8 mouse cellular contexts compared by ENCODE assay signal in genomic region chr11:100581756-100582155, GRCm38 (mm10). TPM values are rescaled to one million over a fixed set of nuclear protein-coding genes. Genes with fewer than 3 reads are reported as not detected.
A peak's percentile ranks its signal among the peaks of the same experiment; 100 is the strongest.
DNase-seq lines count a peak whose midpoint lies in the region; ATAC-seq and TF ChIP-seq lines count a peak whose summit lies in the region.

No protein-coding gene starts in this region.

- no peak for TF ChIP-seq EP300 in CH12.LX (IDR thresholded peaks at IDR 0.05; ENCODE audit: low read length)
- TF ChIP-seq EP300 in stomach, postnatal 0 days (optimal IDR thresholded peaks at IDR 0.05): no peak

- no peak; the same call in 1 of the 2 replicates for TF ChIP-seq POLR2A in CH12.LX (IDR thresholded peaks at IDR 0.05; ENCODE audit: low read depth, low read length)

- in situ Hi-C loops in CH12.LX (cut with MboI; ENCODE audit: low pct_ligation_motif_present, low pct_unique_long_range_greater_than_20kb, low sequenced_read_pairs): no loop called here

- peaks cover 27% of the 10 kb centered on the region for H3K79me2 ChIP-seq in CH12.LX (replicated peaks; ENCODE audit: control insufficient read depth, extremely low read depth, insufficient read depth, poor library complexity, severe bottlenecking)

- peaks cover 85% of the 10 kb centered on the region for H3K36me3 ChIP-seq in kidney, embryonic 15.5 days
- peaks cover 80 to 96% of the 10 kb centered on the region in 2 experiments for H3K36me3 ChIP-seq in CH12.LX (replicated peaks in 1 of 2; ENCODE audit: control insufficient read depth in 1 of 2, insufficient read depth in 1 of 2, low read length in 1 of 2)
- H3K36me3 ChIP-seq in hindbrain, embryonic 14.5 days (replicated peaks; ENCODE audit: control insufficient read depth, insufficient read depth): peaks cover 78% of the 10 kb centered on the region
- peaks cover 32% of the 10 kb centered on the region for H3K36me3 ChIP-seq in stomach, postnatal 0 days (ENCODE audit: control insufficient read depth, insufficient read depth, low read length)

- H3K9me3 ChIP-seq in kidney, embryonic 15.5 days (replicated peaks): no peaks in the 10 kb centered on the region
- no peaks in the 10 kb centered on the region for H3K9me3 ChIP-seq in CH12.LX (replicated peaks; ENCODE audit: low read length)
- no peaks in the 10 kb centered on the region for H3K9me3 ChIP-seq in hindbrain, embryonic 14.5 days (ENCODE audit: control insufficient read depth, low read length)
- no peaks in the 10 kb centered on the region for H3K9me3 ChIP-seq in stomach, postnatal 0 days (ENCODE audit: control insufficient read depth, low read length)

- H3K27ac ChIP-seq in kidney, embryonic 15.5 days: 0 out of 2 replicates have a peak overlapping the region, but pooled peaks have one; percentile 5
- peak overlapping the region; percentile 83 for H3K27ac ChIP-seq in CH12.LX (ENCODE audit: insufficient read depth, low read depth)
- no peak overlapping the region for H3K27ac ChIP-seq in hindbrain, embryonic 14.5 days
- H3K27ac ChIP-seq in stomach, postnatal 0 days (replicated peaks): peak overlapping the region; percentile 53; the same call in 1 of the 2 replicates

- no peak for TF ChIP-seq CTCF in CH12.LX (conservative IDR thresholded peaks at IDR 0.05 in 1 of 2, IDR thresholded peaks at IDR 0.05 in 1 of 2; ENCODE audit: low read depth in 2 of 2, low read length in 2 of 2)
- no peak for TF ChIP-seq CTCF in stomach, postnatal 0 days (IDR thresholded peaks at IDR 0.05; ENCODE audit: low read depth)

- H3K4me2 ChIP-seq in kidney, embryonic 15.5 days: no peak overlapping the region
- no peak overlapping the region for H3K4me2 ChIP-seq in CH12.LX (ENCODE audit: insufficient read depth, low read depth, poor library complexity, severe bottlenecking)
- no peak overlapping the region for H3K4me2 ChIP-seq in hindbrain, embryonic 14.5 days (replicated peaks)
- H3K4me2 ChIP-seq in stomach, postnatal 0 days (replicated peaks; ENCODE audit: low read depth): no peak overlapping the region

- no peak for TF ChIP-seq RAD21 in CH12.LX (IDR thresholded peaks at IDR 0.05; ENCODE audit: low read depth, low read length)

- WGBS in kidney, embryonic 15.5 days: 62% methylated on average over 4 of the region's 4 CpGs
- WGBS in hindbrain, embryonic 14.5 days: 51% methylated on average over 4 of the region's 4 CpGs
- WGBS in stomach, postnatal 0 days: 42% methylated on average over 4 of the region's 4 CpGs

- no peaks in the 10 kb centered on the region for H3K27me3 ChIP-seq in kidney, embryonic 15.5 days
- no peaks in the 10 kb centered on the region for H3K27me3 ChIP-seq in CH12.LX (replicated peaks)
- no peaks in the 10 kb centered on the region for H3K27me3 ChIP-seq in hindbrain, embryonic 14.5 days (ENCODE audit: control insufficient read depth, insufficient read depth, low read length)
- no peaks in the 10 kb centered on the region for H3K27me3 ChIP-seq in stomach, postnatal 0 days (ENCODE audit: control insufficient read depth, insufficient read depth, low read length)

- DNase-seq in kidney, adult 11 months: no peak
- no peak for DNase-seq in CH12.LX (ENCODE audit: extremely low read depth)
- peak; percentile 92 for DNase-seq in brain, adult 2 months (ENCODE audit: low read depth, low spot score)
- DNase-seq in hindbrain, embryonic 14.5 days (ENCODE audit: low spot score): peak; percentile 25
- peak; percentile 90 for DNase-seq in stomach, postnatal 0 days (ENCODE audit: low spot score)
- DNase-seq in lung, postnatal 4 days: no peak
- DNase-seq in kidney, adult 18-20 months: no peak

- H3K9ac ChIP-seq in kidney, embryonic 15.5 days: no peak overlapping the region
- H3K9ac ChIP-seq in CH12.LX (ENCODE audit: insufficient read depth, low read depth): no peak overlapping the region
- no peak overlapping the region for H3K9ac ChIP-seq in hindbrain, embryonic 14.5 days
- no peak overlapping the region for H3K9ac ChIP-seq in stomach, postnatal 0 days (ENCODE audit: low read length)

- H3K4me3 ChIP-seq in kidney, embryonic 15.5 days (replicated peaks): no peak overlapping the region
- H3K4me3 ChIP-seq in CH12.LX (replicated peaks in 1 of 3; ENCODE audit: low read depth in 2 of 3, low read length in 2 of 3, poor library complexity in 1 of 3): no peak overlapping the region
- H3K4me3 ChIP-seq in hindbrain, embryonic 14.5 days (replicated peaks; ENCODE audit: low read length): no peak overlapping the region
- H3K4me3 ChIP-seq in stomach, postnatal 0 days (ENCODE audit: low read depth, low read length): no peak overlapping the region

- no peak for ATAC-seq in kidney, embryonic 15.5 days (replicated peaks; ENCODE audit: low FRiP score)
- ATAC-seq in hindbrain, embryonic 14.5 days (ENCODE audit: low FRiP score): peak; percentile 31; the same call in 1 of the 2 replicates
- peak; percentile 76 for ATAC-seq in stomach, postnatal 0 days (ENCODE audit: low FRiP score, low TSS enrichment)

- peaks cover 13% of the 10 kb centered on the region for H3K4me1 ChIP-seq in kidney, embryonic 15.5 days
- H3K4me1 ChIP-seq in CH12.LX (ENCODE audit: control insufficient read depth in 1 of 2, insufficient read depth in 2 of 2): peaks cover 67 to 100% of the 10 kb centered on the region in 2 experiments
- no peaks in the 10 kb centered on the region for H3K4me1 ChIP-seq in hindbrain, embryonic 14.5 days (replicated peaks; ENCODE audit: control insufficient read depth, insufficient read depth, low read length)
- H3K4me1 ChIP-seq in stomach, postnatal 0 days (replicated peaks; ENCODE audit: control insufficient read depth, insufficient read depth): no peaks in the 10 kb centered on the region

- dilution Hi-C loops in CH12.LX (cut with MboI; ENCODE audit: extremely low pct_ligation_motif_present, extremely low pct_unique_long_range_greater_than_20kb, low sequenced_read_pairs): no loop called here

TF ChIP-seq in CH12.LX, 34 proteins besides CTCF, POLR2A, EP300 and RAD21:
- no peak for TF ChIP-seq MXI1 (IDR thresholded peaks at IDR 0.05; ENCODE audit: low read depth, low read length)
- TF ChIP-seq RCOR1 (conservative IDR thresholded peaks at IDR 0.05; ENCODE audit: low read depth, low read length): no peak
- TF ChIP-seq E2F4 (IDR thresholded peaks at IDR 0.05; ENCODE audit: insufficient replicate concordance, low read depth, low read length): no peak
- TF ChIP-seq MAZ (IDR thresholded peaks at IDR 0.05; ENCODE audit: low read depth, low read length): no peak
- TF ChIP-seq NRF1 (IDR thresholded peaks at IDR 0.05; ENCODE audit: low read depth, low read length): no peak
- TF ChIP-seq CHD2 (IDR thresholded peaks at IDR 0.05; ENCODE audit: low read length): no peak
- no peak for TF ChIP-seq ZKSCAN1 (IDR thresholded peaks at IDR 0.05; ENCODE audit: borderline replicate concordance, low read depth, low read length)
- TF ChIP-seq CHD1 (IDR thresholded peaks at IDR 0.05; ENCODE audit: low read depth, low read length): no peak
- TF ChIP-seq BHLHE40 (IDR thresholded peaks at IDR 0.05; ENCODE audit: low read depth, low read length): no peak
- no peak for TF ChIP-seq ELF1 (IDR thresholded peaks at IDR 0.05; ENCODE audit: low read depth, low read length)
- no peak for TF ChIP-seq ETS1 (conservative IDR thresholded peaks at IDR 0.05; ENCODE audit: low read depth, low read length)
- TF ChIP-seq HCFC1 (IDR thresholded peaks at IDR 0.05; ENCODE audit: low read depth, low read length): no peak
- no peak for TF ChIP-seq MAX (IDR thresholded peaks at IDR 0.05; ENCODE audit: low read length)

RNA-seq across cellular contexts. Expression of gene Cnp, which starts 7.1 kb away (rescaled TPM):
- polyA plus RNA-seq in kidney, embryonic 15.5 days (2015; fragmentation: Nextera tagmentation; extraction: Ambion mirVana): 25.3 and 29.6 TPM in 2 replicates
- total RNA-seq in CH12.LX (2012; rRNA removed): 80.2 and 91.6 TPM in 2 replicates
- 75.9 and 87.8 TPM in 2 replicates for total RNA-seq in CH12.LX (2014; rRNA removed)
- polyA plus RNA-seq in CH12.LX (2012; ENCODE audit: insufficient read length, low read depth): 77.7 and 81.2 TPM in 2 replicates
- polyA plus RNA-seq in hindbrain, embryonic 14.5 days (2014; fragmentation: Nextera tagmentation; extraction: Ambion mirVana): 47.2 and 53.3 TPM in 2 replicates
- 23.5 and 25.7 TPM in 2 replicates for polyA plus RNA-seq in stomach, postnatal 0 days (2015; fragmentation: Nextera tagmentation; extraction: Ambion mirVana)

RNA-seq across cellular contexts. Expression of gene Ttc25, which starts 36.3 kb away (rescaled TPM):
- 0.99 and 1.1 TPM in 2 replicates for polyA plus RNA-seq in kidney, embryonic 15.5 days (2015; fragmentation: Nextera tagmentation; extraction: Ambion mirVana)
- 1.3 and 1.8 TPM in 2 replicates for total RNA-seq in CH12.LX (2012; rRNA removed)
- total RNA-seq in CH12.LX (2014; rRNA removed): 0.51 and 0.70 TPM in 2 replicates
- polyA plus RNA-seq in CH12.LX (2012; ENCODE audit: insufficient read length, low read depth): 6.4 and 12.8 TPM in 2 replicates
- polyA plus RNA-seq in hindbrain, embryonic 14.5 days (2014; fragmentation: Nextera tagmentation; extraction: Ambion mirVana): 2.0 and 2.7 TPM in 2 replicates
- 0.17 and 0.33 TPM in 2 replicates for polyA plus RNA-seq in stomach, postnatal 0 days (2015; fragmentation: Nextera tagmentation; extraction: Ambion mirVana)

RNA-seq across cellular contexts. Expression of gene Nkiras2, which starts 37.3 kb away (rescaled TPM):
- polyA plus RNA-seq in kidney, embryonic 15.5 days (2015; fragmentation: Nextera tagmentation; extraction: Ambion mirVana): 59.7 and 63.5 TPM in 2 replicates
- total RNA-seq in CH12.LX (2012; rRNA removed): 59.9 and 70.0 TPM in 2 replicates
- 46.6 and 53.8 TPM in 2 replicates for total RNA-seq in CH12.LX (2014; rRNA removed)
- polyA plus RNA-seq in CH12.LX (2012; ENCODE audit: insufficient read length, low read depth): 57.9 and 60.0 TPM in 2 replicates
- polyA plus RNA-seq in hindbrain, embryonic 14.5 days (2014; fragmentation: Nextera tagmentation; extraction: Ambion mirVana): 103 TPM in 2 replicates
- polyA plus RNA-seq in stomach, postnatal 0 days (2015; fragmentation: Nextera tagmentation; extraction: Ambion mirVana): 59.0 and 63.1 TPM in 2 replicates

RNA-seq across cellular contexts. Expression of gene Dnajc7, which starts 38.2 kb away (rescaled TPM):
- 238 and 241 TPM in 2 replicates for polyA plus RNA-seq in kidney, embryonic 15.5 days (2015; fragmentation: Nextera tagmentation; extraction: Ambion mirVana)
- 249 and 250 TPM in 2 replicates for total RNA-seq in CH12.LX (2012; rRNA removed)
- 123 and 141 TPM in 2 replicates for total RNA-seq in CH12.LX (2014; rRNA removed)
- 455 and 516 TPM in 2 replicates for polyA plus RNA-seq in CH12.LX (2012; ENCODE audit: insufficient read length, low read depth)
- 91.0 and 91.6 TPM in 2 replicates for polyA plus RNA-seq in hindbrain, embryonic 14.5 days (2014; fragmentation: Nextera tagmentation; extraction: Ambion mirVana)
- polyA plus RNA-seq in stomach, postnatal 0 days (2015; fragmentation: Nextera tagmentation; extraction: Ambion mirVana): 91.9 and 96.1 TPM in 2 replicates

RNA-seq across cellular contexts. Expression of gene Acly, which starts 54.0 kb away (rescaled TPM):
- polyA plus RNA-seq in kidney, embryonic 15.5 days (2015; fragmentation: Nextera tagmentation; extraction: Ambion mirVana): 151 and 175 TPM in 2 replicates
- 246 and 263 TPM in 2 replicates for total RNA-seq in CH12.LX (2012; rRNA removed)
- total RNA-seq in CH12.LX (2014; rRNA removed): 245 and 277 TPM in 2 replicates
- 196 and 213 TPM in 2 replicates for polyA plus RNA-seq in CH12.LX (2012; ENCODE audit: insufficient read length, low read depth)
- polyA plus RNA-seq in hindbrain, embryonic 14.5 days (2014; fragmentation: Nextera tagmentation; extraction: Ambion mirVana): 224 and 244 TPM in 2 replicates
- polyA plus RNA-seq in stomach, postnatal 0 days (2015; fragmentation: Nextera tagmentation; extraction: Ambion mirVana): 70.3 and 70.6 TPM in 2 replicates

Comparison
In these comparisons a context has a peak if more than half of its experiments do, and no peak if none do; other contexts are left out.
1. DNase-seq: peak in brain, adult 2 months (single experiment), hindbrain, embryonic 14.5 days (single experiment) and stomach, postnatal 0 days (single experiment); none in kidney, adult 11 months (single experiment), CH12.LX (single experiment), lung, postnatal 4 days (0 of 2) and kidney, adult 18-20 months (single experiment).